Mouse (Mus musculus): Measurements from ENCODE around the gene Cmah. TPM values are rescaled to one million over a fixed set of nuclear protein-coding genes. Genes with fewer than 3 reads are reported as not detected.

Gene Cmah
- polyA plus RNA-seq, 1 experiment from 2014 or later, result 0.37 TPM

DNA sequence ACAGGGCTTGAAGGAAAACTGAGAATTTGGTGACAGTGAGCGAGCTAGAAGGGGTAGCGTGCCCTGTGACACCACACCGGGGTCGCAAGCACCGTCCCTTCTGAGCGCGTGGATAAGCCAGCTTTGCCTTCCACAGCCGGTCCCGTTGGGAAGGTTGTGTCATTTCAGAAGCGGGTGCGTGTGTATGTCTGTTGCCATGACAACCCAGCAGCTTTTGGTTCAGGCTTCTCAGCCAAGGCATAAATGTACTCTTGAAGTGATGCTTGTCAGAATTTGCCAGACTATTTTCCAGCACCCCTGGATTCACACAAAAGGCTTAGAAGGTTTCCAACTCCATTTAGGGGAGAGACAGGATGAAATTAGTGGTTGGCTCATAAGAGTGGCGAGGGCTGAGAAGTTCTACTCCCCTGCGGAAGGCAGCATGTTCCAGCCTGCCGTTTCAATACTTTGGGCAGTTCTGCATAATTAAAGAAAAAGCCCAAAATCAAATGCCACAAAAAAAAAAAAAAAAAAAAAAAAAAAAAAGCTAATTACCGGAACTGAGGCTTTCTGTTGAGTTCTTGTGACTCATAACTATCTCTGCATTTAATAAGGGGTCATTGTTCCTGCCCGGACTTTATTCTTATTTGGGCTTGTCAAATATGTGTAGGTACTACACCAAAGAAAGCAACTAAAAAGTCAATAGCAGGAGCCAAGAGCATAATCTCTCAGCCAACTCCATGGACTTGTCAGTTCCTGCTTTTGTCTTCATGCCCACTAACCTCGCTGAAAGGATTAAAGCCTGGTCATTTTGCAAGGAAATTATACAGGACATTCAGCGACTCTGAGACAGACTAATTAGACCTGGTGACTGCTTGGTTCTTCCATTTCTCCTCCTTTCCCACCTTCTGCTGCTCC is 194.5 kb downstream of the Cmah start:
- 0 out of 2 replicates have a peak, but pooled peaks have one; percentile 30 for ATAC-seq (replicated peaks; ENCODE audit: low FRiP score)
- no peaks in the 10 kb centered on the region for H3K27me3 ChIP-seq (ENCODE audit: control insufficient read depth, insufficient read depth, low read length)
- 43% methylated on average over 18 of the region's 18 CpGs for WGBS

DNA sequence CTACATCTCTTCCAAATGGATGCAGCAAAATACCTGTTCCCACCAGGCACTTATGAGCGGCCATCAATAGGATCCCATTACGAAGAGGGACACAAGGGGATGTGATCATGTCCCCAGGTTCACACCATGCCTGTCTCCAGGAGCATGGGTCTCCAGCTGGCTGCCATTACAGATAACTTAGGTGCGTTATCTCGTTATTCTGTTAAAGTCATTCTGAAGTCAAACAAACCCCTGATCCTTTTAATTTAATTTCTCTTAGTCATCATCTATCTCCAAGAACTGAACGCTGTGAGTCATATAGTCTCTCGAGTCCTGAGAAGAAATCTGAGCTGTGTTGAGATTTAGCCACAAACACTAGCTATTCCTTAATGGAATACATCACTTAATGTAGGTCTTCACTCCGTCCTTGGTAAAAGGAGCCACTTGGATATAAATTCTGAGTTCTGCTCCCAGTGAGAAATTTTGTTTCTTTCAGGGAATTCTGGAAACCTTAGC is 195.2 kb downstream of the Cmah start:
- H3K9me3 ChIP-seq (ENCODE audit: control insufficient read depth, low read length), result no peaks in the 10 kb centered on the region
- H3K4me3 ChIP-seq (ENCODE audit: low read depth, low read length), result no peak overlapping the region
- no peak for ATAC-seq (replicated peaks; ENCODE audit: low FRiP score)
- peak; percentile 33 for DNase-seq (ENCODE audit: low spot score)
- no peaks in the 10 kb centered on the region for H3K36me3 ChIP-seq (ENCODE audit: control insufficient read depth, insufficient read depth, low read length)
- H3K9ac ChIP-seq (ENCODE audit: low read length), result no peak overlapping the region
- no peak overlapping the region for H3K4me2 ChIP-seq (ENCODE audit: low read depth, low read length, severe bottlenecking)
- peaks cover 7% of the 10 kb centered on the region for H3K4me1 ChIP-seq (replicated peaks; ENCODE audit: control insufficient read depth, insufficient read depth, low read length)
- WGBS, result 88% methylated on average over 7 of the region's 7 CpGs
- no peaks in the 10 kb centered on the region for H3K27me3 ChIP-seq (ENCODE audit: control insufficient read depth, insufficient read depth, low read length)
- no peak overlapping the region for H3K27ac ChIP-seq (ENCODE audit: low read depth, low read length)

More for the DNA sequence above, 194.5 kb downstream of the Cmah start:
- peak; percentile 68 for DNase-seq (ENCODE audit: low spot score)
- no peak overlapping the region for H3K4me3 ChIP-seq (ENCODE audit: low read depth, low read length)
- no peaks in the 10 kb centered on the region for H3K36me3 ChIP-seq (ENCODE audit: control insufficient read depth, insufficient read depth, low read length)
- 0 out of 2 replicates have a peak overlapping the region, but pooled peaks have one; percentile 12 for H3K27ac ChIP-seq (ENCODE audit: low read depth, low read length)
- peak overlapping the region; percentile 11; the same call in 1 of the 2 replicates for H3K4me2 ChIP-seq (ENCODE audit: low read depth, low read length, severe bottlenecking)
- H3K9ac ChIP-seq (ENCODE audit: low read length), result no peak overlapping the region
- no peaks in the 10 kb centered on the region for H3K9me3 ChIP-seq (ENCODE audit: control insufficient read depth, low read length)
- H3K4me1 ChIP-seq (replicated peaks; ENCODE audit: control insufficient read depth, insufficient read depth, low read length), result peaks cover 7% of the 10 kb centered on the region

- Histone ChIP-seq H3K9ac (ENCODE audit: low read length) (no peak overlapping the region), H3K4me1 (replicated peaks; ENCODE audit: control insufficient read depth, insufficient read depth, low read length) (peaks cover 7% of the 10 kb centered on the region), H3K36me3 (ENCODE audit: control insufficient read depth, insufficient read depth, low read length) (no peaks in the 10 kb centered on the region), H3K27me3 (ENCODE audit: control insufficient read depth, insufficient read depth, low read length) (no peaks in the 10 kb centered on the region), H3K4me2 (ENCODE audit: low read depth, low read length, severe bottlenecking) (no peak overlapping the region), H3K9me3 (ENCODE audit: control insufficient read depth, low read length) (no peaks in the 10 kb centered on the region), H3K4me3 (ENCODE audit: low read depth, low read length) (no peak overlapping the region), H3K27ac (ENCODE audit: low read depth, low read length) (no peak overlapping the region)
- DNase-seq (ENCODE audit: low spot score) (no peak), ATAC-seq (replicated peaks; ENCODE audit: low FRiP score) (no peak)
- 68% methylated on average over 4 of the region's 4 CpGs for WGBS
Observed at GRCm38 (mm10) chr13:24523587-24524221, 196.5 kb downstream of the Cmah start.

GRCm38 (mm10) chr13:24524468-24524867 is 197.3 kb downstream of the Cmah start:
- WGBS, result 79% methylated on average over 1 of the region's 1 CpGs
- Histone ChIP-seq H3K4me1 (replicated peaks; ENCODE audit: control insufficient read depth, insufficient read depth, low read length) (peaks cover 7% of the 10 kb centered on the region), H3K27me3 (ENCODE audit: control insufficient read depth, insufficient read depth, low read length) (no peaks in the 10 kb centered on the region), H3K36me3 (ENCODE audit: control insufficient read depth, insufficient read depth, low read length) (no peaks in the 10 kb centered on the region), H3K4me3 (ENCODE audit: low read depth, low read length) (no peak overlapping the region), H3K9me3 (ENCODE audit: control insufficient read depth, low read length) (no peaks in the 10 kb centered on the region), H3K4me2 (ENCODE audit: low read depth, low read length, severe bottlenecking) (no peak overlapping the region), H3K27ac (ENCODE audit: low read depth, low read length) (no peak overlapping the region), H3K9ac (ENCODE audit: low read length) (no peak overlapping the region)
- ATAC-seq (replicated peaks; ENCODE audit: low FRiP score) (no peak), DNase-seq (ENCODE audit: low spot score) (no peak)

GRCm38 (mm10) chr13:24525551-24525950 is 198.3 kb downstream of the Cmah start:
- no peak for ATAC-seq (replicated peaks; ENCODE audit: low FRiP score)

DNA sequence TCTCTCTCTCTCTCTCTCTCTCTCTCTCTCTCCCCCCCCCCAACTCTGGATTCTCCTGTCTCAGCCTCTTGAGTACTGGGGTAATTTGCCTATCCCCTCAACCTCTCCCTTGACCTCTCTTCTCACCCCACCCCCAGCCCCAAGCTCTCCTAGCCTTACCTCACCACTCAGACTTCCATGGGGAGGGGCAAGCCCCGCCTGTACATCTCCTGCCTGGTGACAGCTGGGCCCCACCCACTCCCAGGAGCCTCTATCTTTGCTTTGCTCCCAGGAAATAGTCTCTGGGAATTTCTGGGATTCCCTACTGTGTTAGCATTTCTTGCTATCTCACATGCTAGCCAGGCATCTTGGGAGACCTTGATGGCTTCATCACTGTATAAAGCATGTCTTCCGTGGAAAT is 199.7 kb downstream of the Cmah start:
- no peak overlapping the region for H3K9ac ChIP-seq (ENCODE audit: low read length)
- WGBS, result 65% methylated on average over 2 of the region's 2 CpGs
- H3K4me2 ChIP-seq (ENCODE audit: low read depth, low read length, severe bottlenecking), result no peak overlapping the region
- H3K9me3 ChIP-seq (ENCODE audit: control insufficient read depth, low read length), result no peaks in the 10 kb centered on the region
- H3K4me1 ChIP-seq (replicated peaks; ENCODE audit: control insufficient read depth, insufficient read depth, low read length), result peaks cover 2% of the 10 kb centered on the region; the same call in 1 of the 2 replicates
- no peaks in the 10 kb centered on the region for H3K27me3 ChIP-seq (ENCODE audit: control insufficient read depth, insufficient read depth, low read length)
- H3K4me3 ChIP-seq (ENCODE audit: low read depth, low read length), result no peak overlapping the region
- no peaks in the 10 kb centered on the region for H3K36me3 ChIP-seq (ENCODE audit: control insufficient read depth, insufficient read depth, low read length)
- no peak overlapping the region for H3K27ac ChIP-seq (ENCODE audit: low read depth, low read length)
- DNase-seq (ENCODE audit: low spot score) (peak; percentile 24), ATAC-seq (replicated peaks; ENCODE audit: low FRiP score) (no peak)

More at GRCm38 (mm10) chr13:24525551-24525950, 198.3 kb downstream of the Cmah start:
- Histone ChIP-seq H3K36me3 (ENCODE audit: control insufficient read depth, insufficient read depth, low read length) (no peaks in the 10 kb centered on the region), H3K9ac (ENCODE audit: low read length) (no peak overlapping the region), H3K9me3 (ENCODE audit: control insufficient read depth, low read length) (no peaks in the 10 kb centered on the region), H3K27me3 (ENCODE audit: control insufficient read depth, insufficient read depth, low read length) (no peaks in the 10 kb centered on the region), H3K4me2 (ENCODE audit: low read depth, low read length, severe bottlenecking) (no peak overlapping the region), H3K27ac (ENCODE audit: low read depth, low read length) (no peak overlapping the region), H3K4me1 (replicated peaks; ENCODE audit: control insufficient read depth, insufficient read depth, low read length) (peaks cover 7% of the 10 kb centered on the region), H3K4me3 (ENCODE audit: low read depth, low read length) (no peak overlapping the region)
- 76% methylated on average over 3 of the region's 3 CpGs for WGBS
- no peak for DNase-seq (ENCODE audit: low spot score)

Other genes with a start within 250 kb of the Cmah start
- 27.7 and 30.0 TPM in 2 replicates for gene Carmil1, start 46.6 kb upstream of the Cmah start, polyA plus RNA-seq (2014; fragmentation: Nextera tagmentation; extraction: Ambion mirVana)

All from forebrain, embryonic 11.5 days (tissue).